ENCODE assay signal across 27 mouse cellular contexts in the genomic region with DNA sequence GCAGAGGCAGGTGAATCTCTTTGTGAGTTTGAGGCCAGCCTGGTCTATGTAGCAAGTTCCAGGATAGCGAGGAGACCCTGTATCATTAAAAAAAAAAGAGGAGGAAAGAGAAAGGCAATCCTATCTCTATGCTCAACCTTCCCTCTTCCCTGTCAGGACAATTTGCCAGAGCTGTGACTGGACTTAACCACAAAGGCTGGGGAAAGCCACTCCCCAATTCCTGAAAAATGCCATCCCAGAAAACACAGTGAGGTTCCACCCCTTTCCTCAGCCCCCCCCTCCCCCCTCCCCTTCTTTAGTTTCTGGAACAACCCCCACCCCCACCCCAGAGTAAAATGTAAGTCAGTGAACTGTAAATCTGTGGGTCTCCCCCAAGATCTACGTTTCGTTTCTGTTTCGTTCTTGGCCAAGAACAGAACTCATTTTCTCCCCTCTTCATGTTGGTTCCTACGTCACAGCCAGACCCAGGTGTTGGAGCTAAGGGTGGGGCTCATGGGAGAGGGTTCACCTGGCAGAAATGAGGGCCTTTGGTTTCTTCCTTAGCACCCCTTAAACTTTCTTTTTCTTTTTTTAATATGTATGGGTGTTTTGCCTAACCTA. TPM values are rescaled to one million over a fixed set of nuclear protein-coding genes. Genes with fewer than 3 reads are reported as not detected.
DNase-seq lines count a peak whose midpoint lies in the region; ATAC-seq and TF ChIP-seq lines count a peak whose summit lies in the region.
"Had no signal": no experiment of that assay in that cellular context is flagged by ENCODE, and none has a peak within 500 bp of the region (broad histone marks: within the 10 kb centered on the region; RNA-seq: fewer than 3 reads in every experiment).

No protein-coding gene starts in this region.

- no peaks in the 10 kb centered on the region for H3K36me3 ChIP-seq in liver, embryonic 11.5 days (ENCODE audit: control insufficient read depth, insufficient read depth, low read length)
- H3K36me3 ChIP-seq in liver, postnatal 0 days (replicated peaks; ENCODE audit: insufficient read depth, low read length): no peaks in the 10 kb centered on the region
- H3K36me3 ChIP-seq in splenic B cell, adult 2 months (ENCODE audit: control insufficient read depth, insufficient read depth, low read length, poor library complexity, severe bottlenecking): no peaks in the 10 kb centered on the region
- H3K36me3 ChIP-seq in intestine, embryonic 16.5 days (ENCODE audit: control insufficient read depth, insufficient read depth, low read length): no peaks in the 10 kb centered on the region
- H3K36me3 ChIP-seq: forebrain, embryonic 10.5 days; heart, embryonic 13.5 days; kidney, embryonic 15.5 days; limb, embryonic 15.5 days; lung, embryonic 15.5 days; midbrain, embryonic 15.5 days; neural tube, embryonic 13.5 days had no signal

- TF ChIP-seq POLR2A in embryonic fibroblast, embryonic 13.5 days (IDR thresholded peaks at IDR 0.05; ENCODE audit: low read depth, low read length): peak; percentile 42; the same call in 1 of the 2 replicates
- no peak for TF ChIP-seq POLR2A in cerebellum, adult 2 months (IDR thresholded peaks at IDR 0.05; ENCODE audit: borderline replicate concordance, insufficient read depth, low read length)

- H3K9me3 ChIP-seq in liver, embryonic 11.5 days (ENCODE audit: control insufficient read depth, low read length): no peaks in the 10 kb centered on the region
- H3K9me3 ChIP-seq in liver, postnatal 0 days (ENCODE audit: low read length): no peaks in the 10 kb centered on the region
- H3K9me3 ChIP-seq in intestine, embryonic 16.5 days (ENCODE audit: control insufficient read depth, low read length): no peaks in the 10 kb centered on the region
- H3K9me3 ChIP-seq: forebrain, embryonic 10.5 days; heart, embryonic 13.5 days; kidney, embryonic 15.5 days; limb, embryonic 15.5 days; lung, embryonic 15.5 days; midbrain, embryonic 15.5 days; neural tube, embryonic 13.5 days had no signal

- peaks cover 44% of the 10 kb centered on the region for H3K4me1 ChIP-seq in liver, embryonic 11.5 days (replicated peaks; ENCODE audit: control insufficient read depth, insufficient read depth, low read length)
- H3K4me1 ChIP-seq in liver, postnatal 0 days (ENCODE audit: insufficient read depth): peaks cover 35% of the 10 kb centered on the region
- H3K4me1 ChIP-seq in embryonic fibroblast, embryonic 13.5 days (ENCODE audit: control insufficient read depth, insufficient read depth, low read length): peaks cover 7% of the 10 kb centered on the region; the same call in 1 of the 2 replicates
- H3K4me1 ChIP-seq in intestine, embryonic 16.5 days (ENCODE audit: control insufficient read depth, insufficient read depth, low read length): peaks cover 14% of the 10 kb centered on the region
- no peaks in the 10 kb centered on the region for H3K4me1 ChIP-seq in cerebellum, adult 2 months (ENCODE audit: control insufficient read depth, insufficient read depth, low read length)

- ATAC-seq in liver, embryonic 11.5 days (replicated peaks; ENCODE audit: low FRiP score): no peak
- ATAC-seq in liver, postnatal 0 days: no peak
- ATAC-seq in intestine, embryonic 16.5 days: no peak
- ATAC-seq: forebrain, embryonic 16.5 days; midbrain, embryonic 15.5 days had no signal

- no peak for DNase-seq in liver, embryonic 11.5 days (ENCODE audit: low spot score)
- DNase-seq in liver, postnatal 0 days: no peak
- peak; percentile 79 for DNase-seq in ES-CJ7 (ENCODE audit: low read depth, low spot score)
- DNase-seq in splenic B cell, adult 2 months (ENCODE audit: low read depth, low spot score): peak; percentile 60
- no peak for DNase-seq in cerebellum, postnatal 4 days (ENCODE audit: low spot score in 2 of 2)
- no peak for DNase-seq in cerebellum, adult 2 months
- DNase-seq: adrenal gland, adult 2 months; cerebellum, adult 18-20 months; gastrocnemius, postnatal 14 days; heart, postnatal 14 days; kidney, adult 11 months; kidney, postnatal 36 days; lung, postnatal 4 days; retina, postnatal 1 day; right cerebral cortex, postnatal 25 days had no signal

- H3K27me3 ChIP-seq in liver, embryonic 11.5 days (replicated peaks; ENCODE audit: control insufficient read depth, insufficient read depth, low read length): no peaks in the 10 kb centered on the region
- no peaks in the 10 kb centered on the region for H3K27me3 ChIP-seq in liver, postnatal 0 days (ENCODE audit: insufficient read depth, low read length)
- no peaks in the 10 kb centered on the region for H3K27me3 ChIP-seq in splenic B cell, adult 2 months (ENCODE audit: control insufficient read depth, insufficient read depth, low read length, poor library complexity, severe bottlenecking)
- H3K27me3 ChIP-seq in intestine, embryonic 16.5 days (replicated peaks; ENCODE audit: control insufficient read depth, insufficient read depth, low read length): no peaks in the 10 kb centered on the region
- no peaks in the 10 kb centered on the region for H3K27me3 ChIP-seq in cerebellum, adult 2 months (ENCODE audit: control insufficient read depth, insufficient read depth, low read length)
- H3K27me3 ChIP-seq: kidney, embryonic 15.5 days; limb, embryonic 15.5 days; lung, embryonic 15.5 days; midbrain, embryonic 15.5 days; neural tube, embryonic 13.5 days had no signal

- WGBS in liver, embryonic 11.5 days: 76% methylated on average over 5 of the region's 5 CpGs
- 71% methylated on average over 5 of the region's 5 CpGs for WGBS in liver, postnatal 0 days (ENCODE audit: insufficient replicate concordance)
- 85% methylated on average over 5 of the region's 5 CpGs for WGBS in intestine, embryonic 16.5 days
- WGBS in cerebellum, adult 2 months: 80% methylated on average over 5 of the region's 5 CpGs

- TF ChIP-seq EP300 in liver, postnatal 0 days (IDR thresholded peaks at IDR 0.05; ENCODE audit: low read depth): no peak

- no peak overlapping the region for H3K9ac ChIP-seq in liver, embryonic 11.5 days (ENCODE audit: low read depth, low read length)
- no peak overlapping the region for H3K9ac ChIP-seq in liver, postnatal 0 days (replicated peaks)
- H3K9ac ChIP-seq in intestine, embryonic 16.5 days (ENCODE audit: low read depth, low read length): no peak overlapping the region
- H3K9ac ChIP-seq: heart, embryonic 13.5 days; kidney, embryonic 15.5 days; limb, embryonic 15.5 days; lung, embryonic 15.5 days; midbrain, embryonic 15.5 days; neural tube, embryonic 13.5 days had no signal

- H3K4me3 ChIP-seq in liver, embryonic 11.5 days (ENCODE audit: low read depth, low read length): no peak overlapping the region
- no peak overlapping the region for H3K4me3 ChIP-seq in liver, postnatal 0 days (ENCODE audit: low read depth, low read length)
- no peak overlapping the region for H3K4me3 ChIP-seq in embryonic fibroblast, embryonic 13.5 days (ENCODE audit: insufficient read depth, low read length)
- no peak overlapping the region for H3K4me3 ChIP-seq in intestine, embryonic 16.5 days (ENCODE audit: low read length)
- H3K4me3 ChIP-seq in cerebellum, adult 2 months (replicated peaks; ENCODE audit: insufficient read depth, low read depth, low read length): no peak overlapping the region
- H3K4me3 ChIP-seq: forebrain, embryonic 10.5 days; heart, embryonic 13.5 days; kidney, embryonic 15.5 days; left cerebral cortex, adult 2 months; limb, embryonic 15.5 days; lung, embryonic 15.5 days; midbrain, embryonic 15.5 days; neural tube, embryonic 13.5 days had no signal

- no peak overlapping the region for H3K4me2 ChIP-seq in liver, embryonic 11.5 days
- H3K4me2 ChIP-seq in liver, postnatal 0 days (ENCODE audit: low read depth, low read length): no peak overlapping the region
- no peak overlapping the region for H3K4me2 ChIP-seq in intestine, embryonic 16.5 days (ENCODE audit: low read depth, low read length)
- H3K4me2 ChIP-seq: heart, embryonic 13.5 days; kidney, embryonic 15.5 days; limb, embryonic 15.5 days; lung, embryonic 15.5 days; midbrain, embryonic 15.5 days; neural tube, embryonic 13.5 days had no signal

- no peak for TF ChIP-seq CTCF in liver, postnatal 0 days (IDR thresholded peaks at IDR 0.05; ENCODE audit: low read depth)
- no peak for TF ChIP-seq CTCF in embryonic fibroblast, embryonic 13.5 days (IDR thresholded peaks at IDR 0.05; ENCODE audit: borderline replicate concordance, insufficient read depth, low read length)
- no peak for TF ChIP-seq CTCF in cerebellum, adult 2 months (IDR thresholded peaks at IDR 0.05; ENCODE audit: borderline replicate concordance, insufficient read depth, low read depth, low read length)

- peak overlapping the region; percentile 60; the same call in 1 of the 2 replicates for H3K27ac ChIP-seq in liver, embryonic 11.5 days (ENCODE audit: low read depth, low read length)
- H3K27ac ChIP-seq in liver, postnatal 0 days (ENCODE audit: low read depth): no peak overlapping the region
- H3K27ac ChIP-seq in embryonic fibroblast, embryonic 13.5 days (ENCODE audit: insufficient read depth, low read length): peak overlapping the region; percentile 97
- no peak overlapping the region for H3K27ac ChIP-seq in intestine, embryonic 16.5 days (ENCODE audit: low read length)
- no peak overlapping the region for H3K27ac ChIP-seq in cerebellum, adult 2 months (ENCODE audit: insufficient read depth, low read length)
- H3K27ac ChIP-seq: heart, embryonic 13.5 days; kidney, embryonic 15.5 days; left cerebral cortex, adult 2 months; limb, embryonic 15.5 days; lung, embryonic 15.5 days; midbrain, embryonic 15.5 days; neural tube, embryonic 13.5 days had no signal

RNA-seq across cellular contexts. Expression of a gene that starts 11.4 kb away (rescaled TPM):
- polyA plus RNA-seq in liver, embryonic 11.5 days (2014; fragmentation: Nextera tagmentation; extraction: Ambion mirVana): 66.7 and 74.5 TPM in 2 replicates
- 15.1 TPM in 2 replicates for polyA plus RNA-seq in liver, postnatal 0 days (2015; fragmentation: Nextera tagmentation; extraction: Ambion mirVana)
- polyA plus RNA-seq in embryonic fibroblast, embryonic 13.5 days (2011; ENCODE audit: insufficient read length, low read depth, missing spikeins): 102 and 125 TPM in 2 replicates
- 12.6 and 13.7 TPM in 2 replicates for polyA plus RNA-seq in intestine, embryonic 16.5 days (2015; fragmentation: Nextera tagmentation; extraction: Ambion mirVana)
- 40.0 and 40.6 TPM in 2 replicates for polyA plus RNA-seq in cerebellum, adult 2 months (2012; rRNA removed)

RNA-seq across cellular contexts. Expression of a gene that starts 23.1 kb away (rescaled TPM):
- 5.0 and 6.7 TPM in 2 replicates for polyA plus RNA-seq in liver, embryonic 11.5 days (2014; fragmentation: Nextera tagmentation; extraction: Ambion mirVana)
- 6.3 and 7.6 TPM in 2 replicates for polyA plus RNA-seq in liver, postnatal 0 days (2015; fragmentation: Nextera tagmentation; extraction: Ambion mirVana)
- 12.6 and 17.2 TPM in 2 replicates for polyA plus RNA-seq in embryonic fibroblast, embryonic 13.5 days (2011; ENCODE audit: insufficient read length, low read depth, missing spikeins)
- polyA plus RNA-seq in intestine, embryonic 16.5 days (2015; fragmentation: Nextera tagmentation; extraction: Ambion mirVana): 12.1 and 14.3 TPM in 2 replicates
- 52.7 and 55.5 TPM in 2 replicates for polyA plus RNA-seq in cerebellum, adult 2 months (2012; rRNA removed)

RNA-seq across cellular contexts. Expression of a gene that starts 53.5 kb away (rescaled TPM):
- polyA plus RNA-seq in liver, embryonic 11.5 days (2014; fragmentation: Nextera tagmentation; extraction: Ambion mirVana): not detected in 2 replicates
- not detected in 2 replicates for polyA plus RNA-seq in liver, postnatal 0 days (2015; fragmentation: Nextera tagmentation; extraction: Ambion mirVana)
- not detected in 2 replicates for polyA plus RNA-seq in embryonic fibroblast, embryonic 13.5 days (2011; ENCODE audit: insufficient read length, low read depth, missing spikeins)
- polyA plus RNA-seq in intestine, embryonic 16.5 days (2015; fragmentation: Nextera tagmentation; extraction: Ambion mirVana): 0.07 TPM in 2 replicates
- not detected in 2 replicates for polyA plus RNA-seq in cerebellum, adult 2 months (2012; rRNA removed)
- polyA plus RNA-seq: adrenal gland, adult 2 months; forebrain, embryonic 10.5 days; forebrain, embryonic 16.5 days; heart, embryonic 13.5 days; hindbrain, embryonic 11.5 days; kidney, embryonic 15.5 days; limb, embryonic 15.5 days; neural tube, embryonic 13.5 days had no signal

Comparison
In these comparisons a context has a peak if more than half of its experiments do, and no peak if none do; other contexts are left out.
1. H3K27ac ChIP-seq: peak in liver, embryonic 11.5 days (single experiment) and embryonic fibroblast, embryonic 13.5 days (single experiment); none in liver, postnatal 0 days (single experiment), intestine, embryonic 16.5 days (single experiment) and cerebellum, adult 2 months (single experiment).
2. DNase-seq: peak in ES-CJ7 (single experiment) and splenic B cell, adult 2 months (single experiment); none in liver, embryonic 11.5 days (single experiment), liver, postnatal 0 days (single experiment), cerebellum, postnatal 4 days (0 of 2) and cerebellum, adult 2 months (0 of 2).